Mouse (Mus musculus): ENCODE measurements around the gene Dnttip2. TPM values are rescaled to one million over a fixed set of nuclear protein-coding genes. Genes with fewer than 3 reads are reported as not detected.
"Not testable (repeated sequence)": the region's sequence is repeated elsewhere in the genome, so short reads cannot be mapped to it uniquely, and the experiment has no call there.

Gene Dnttip2
- total RNA-seq, 4 experiments from 2014 or later: 30.0 to 36.1 (median 30.8) TPM

DNA sequence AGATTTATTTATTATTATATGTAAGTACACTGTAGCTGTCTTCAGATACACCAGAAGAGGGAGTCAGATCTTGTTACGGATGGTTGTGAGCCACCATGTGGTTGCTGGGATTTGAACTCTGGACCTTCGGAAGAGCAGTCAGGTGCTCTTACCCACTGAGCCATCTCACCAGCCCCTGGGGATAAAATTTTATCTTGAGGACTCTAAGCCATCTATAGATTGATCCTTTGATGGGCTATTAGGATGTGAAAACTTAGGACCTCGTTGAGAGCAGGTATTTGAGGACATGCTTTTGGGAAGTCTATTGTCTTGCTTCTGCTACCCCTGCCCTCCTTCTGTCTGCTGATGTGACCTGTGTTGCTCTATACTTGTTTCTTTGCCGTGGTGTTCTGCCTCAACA, 15.2 kb downstream of the Dnttip2 start:
- DNase-seq (ENCODE audit: low spot score in 2 of 2): not testable (repeated sequence)

DNA sequence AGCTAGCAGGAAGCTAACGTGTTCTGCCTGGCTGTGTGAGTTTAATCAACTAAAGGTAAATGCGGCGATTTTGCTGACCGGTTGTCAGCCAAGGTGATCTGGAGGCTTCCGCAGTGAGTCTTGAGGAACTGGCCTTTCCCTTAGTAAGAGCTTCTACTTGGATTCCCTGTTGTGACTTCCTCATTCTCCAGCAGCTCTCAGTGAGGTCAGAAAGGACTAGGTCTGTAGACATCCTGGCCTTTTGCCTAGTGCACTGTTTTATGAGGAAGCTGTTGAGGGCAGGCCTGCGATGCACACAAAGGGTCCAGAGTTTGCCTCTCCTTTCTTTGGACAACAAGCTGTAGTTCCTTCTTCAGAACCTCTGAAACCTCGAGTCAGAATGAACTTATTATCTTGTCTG, 16.5 kb downstream of the Dnttip2 start:
- DNase-seq (ENCODE audit: low spot score in 2 of 2): no peak

DNA sequence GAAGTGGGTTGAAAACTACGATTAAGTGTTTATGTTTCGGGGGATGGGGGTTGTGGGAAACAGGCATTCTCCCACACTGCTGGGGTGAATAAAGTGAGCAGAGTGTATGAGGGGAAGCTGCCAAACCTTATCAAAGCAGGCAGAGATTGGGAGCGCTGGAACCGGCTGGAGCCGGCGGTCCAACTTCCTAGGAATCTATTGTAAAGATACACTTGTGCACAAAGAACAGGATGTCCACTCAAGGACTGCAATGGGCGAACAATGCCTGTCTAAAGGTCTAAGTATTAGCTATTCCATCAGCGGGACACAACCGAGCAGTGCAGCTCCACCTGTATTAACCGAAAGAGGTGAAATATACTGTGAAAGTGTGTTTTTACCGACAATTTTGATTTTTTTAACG, 17.6 kb downstream of the Dnttip2 start:
- no peak for DNase-seq (ENCODE audit: low spot score in 2 of 2)

DNA sequence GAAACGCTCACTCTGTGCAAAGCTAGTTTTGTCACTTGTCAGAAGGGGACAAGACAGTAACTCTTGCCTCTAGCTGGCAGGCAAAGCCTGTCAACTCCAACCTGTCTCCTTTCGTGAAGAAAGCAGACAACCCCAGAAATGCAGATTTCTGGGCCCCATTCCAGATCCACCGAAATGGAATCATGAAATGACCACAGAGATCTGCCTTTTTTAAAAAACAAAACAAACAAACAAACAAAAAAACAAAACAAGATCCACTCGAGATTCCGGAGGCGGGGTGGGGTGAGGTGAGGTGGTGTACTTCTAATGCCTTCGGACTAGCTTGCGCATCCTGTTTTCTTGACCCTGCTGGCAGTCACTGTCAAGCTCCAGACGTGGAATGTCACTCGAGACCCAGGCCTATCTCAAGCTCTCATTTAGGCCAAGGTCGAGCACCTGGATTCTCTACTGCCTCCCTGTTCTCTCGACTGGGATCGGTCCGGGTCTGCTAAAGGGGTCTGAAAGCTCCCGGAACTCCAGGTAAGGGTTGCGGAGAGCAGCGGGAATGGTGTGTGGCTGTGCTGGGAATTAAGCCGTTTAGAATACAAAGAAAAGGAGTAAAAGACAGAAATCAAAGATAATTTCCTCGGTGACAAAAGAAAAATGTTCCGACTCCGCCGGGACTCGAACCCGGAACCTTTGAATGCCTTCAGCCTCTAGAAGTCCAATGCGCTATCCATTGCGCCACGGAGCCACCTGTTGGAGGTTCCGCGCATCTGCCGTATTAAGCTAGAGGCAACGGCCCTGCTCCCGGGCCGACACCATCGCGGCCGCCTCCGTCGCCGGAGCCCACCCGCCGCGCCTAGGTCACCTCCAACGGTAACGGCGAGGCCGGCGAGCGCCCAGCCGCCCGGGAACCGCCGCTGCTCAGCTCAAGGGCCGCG, 18.4 kb downstream of the Dnttip2 start:
- DNase-seq (ENCODE audit: low spot score in 2 of 2): peak; percentile 81 to 95

DNA sequence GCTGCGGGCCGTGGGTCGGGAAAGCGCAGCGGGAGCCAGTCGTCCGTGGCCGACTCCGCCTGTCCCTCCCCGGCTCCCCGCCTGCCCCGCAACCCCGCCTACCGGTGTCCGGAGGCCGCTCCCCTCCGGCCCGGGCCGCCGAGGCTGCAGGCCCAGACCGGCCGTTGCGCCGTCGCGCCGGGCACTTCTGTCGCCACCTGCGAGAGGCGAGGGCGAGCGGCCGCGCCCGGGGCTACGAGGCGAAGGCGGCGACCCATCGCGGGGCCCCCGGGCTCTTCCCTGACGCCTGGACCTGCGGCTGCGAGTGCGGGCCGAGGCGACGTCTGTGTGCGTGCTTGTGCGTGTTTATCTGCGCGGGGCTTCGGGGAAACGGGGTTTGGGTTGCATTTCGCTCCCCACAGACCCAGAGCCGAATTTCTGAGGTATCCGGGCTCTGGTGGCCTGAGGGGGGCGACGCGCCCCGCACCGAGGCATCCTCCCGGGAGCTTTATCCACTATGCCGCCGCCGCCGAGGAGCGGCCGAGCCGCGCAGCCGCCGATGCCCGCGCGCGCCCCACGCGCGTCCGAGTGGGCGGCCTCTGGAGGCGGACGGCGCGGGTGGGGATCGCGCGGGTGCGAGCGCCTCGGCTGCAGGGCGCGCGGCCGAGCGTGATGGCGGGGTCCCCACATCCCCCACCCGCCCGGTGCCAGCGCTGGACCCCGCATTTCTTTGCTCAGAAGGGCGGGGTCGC, 19.2 kb downstream of the Dnttip2 start:
- peak; percentile 52 to 68 for DNase-seq (ENCODE audit: low spot score in 2 of 2)

DNA sequence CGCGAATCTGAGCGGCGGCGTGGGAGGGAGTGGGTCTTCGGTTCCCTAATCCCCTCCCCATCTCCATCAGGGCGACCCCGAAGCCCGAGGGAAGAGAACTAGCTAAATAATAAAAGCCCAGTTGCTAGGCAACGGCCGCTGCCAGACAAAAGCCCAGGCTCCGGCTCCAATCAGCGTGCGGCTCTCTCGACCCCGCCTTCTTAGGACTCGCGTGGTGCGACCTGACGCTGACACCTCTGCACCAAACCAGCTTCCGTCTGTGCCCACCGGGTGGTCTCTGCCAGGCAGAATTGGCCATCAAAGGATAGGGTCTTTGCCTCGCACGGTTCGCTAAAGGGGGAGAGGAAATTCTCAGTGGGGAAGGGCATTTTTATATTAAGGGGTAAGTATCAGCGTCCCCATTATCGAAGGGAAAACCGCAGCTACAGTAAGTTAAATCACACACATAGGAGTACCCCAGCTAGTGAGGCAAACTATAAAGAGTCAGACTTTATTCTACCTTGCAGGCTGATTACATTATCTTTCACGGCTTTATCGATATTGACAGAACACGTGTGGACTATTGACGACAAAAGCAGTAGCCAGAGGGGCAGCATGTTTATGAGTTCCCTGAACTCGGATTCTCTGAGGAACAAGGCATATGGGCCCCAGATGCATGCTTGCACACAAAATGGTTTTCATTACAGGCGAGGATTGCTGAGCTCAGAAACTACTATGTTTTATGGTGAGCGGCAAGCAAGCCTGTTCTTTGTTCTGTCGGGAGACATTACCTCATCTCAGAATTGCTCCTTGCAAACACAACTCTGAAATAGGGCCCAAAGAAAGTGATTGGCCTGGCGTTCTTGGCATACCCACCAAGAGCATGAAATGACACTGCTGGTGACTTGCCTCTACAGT, 20.0 kb downstream of the Dnttip2 start, which contains the start of gene Bcar3:
Gene Bcar3 (plus strand): TSS at position 183 of the 897 bp plus-strand sequence.
- DNase-seq (ENCODE audit: low spot score in 2 of 2): peak; percentile 81 to 95

DNA sequence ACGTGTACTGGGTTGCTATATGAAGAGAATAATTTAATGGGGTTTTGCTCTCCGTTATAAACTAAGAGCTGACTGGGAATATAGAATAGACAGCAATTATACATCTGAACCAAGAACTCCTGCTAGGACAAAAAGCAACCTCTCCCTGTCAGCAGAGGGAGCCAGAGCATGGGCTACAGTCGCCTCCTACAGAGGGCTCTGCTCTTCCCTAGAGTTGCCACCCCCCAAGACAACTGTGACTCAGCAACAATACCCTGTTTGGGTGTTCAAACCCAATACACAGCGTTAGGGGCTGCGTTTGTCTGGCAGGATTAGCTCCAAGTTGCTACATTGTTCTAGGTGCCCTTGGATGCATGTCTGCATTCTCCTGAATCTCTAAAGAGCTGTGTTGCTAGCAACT, 21.3 kb downstream of the Dnttip2 start:
- peak in 1 of 2 experiments; percentile 59 for DNase-seq (ENCODE audit: low spot score in 2 of 2)

DNA sequence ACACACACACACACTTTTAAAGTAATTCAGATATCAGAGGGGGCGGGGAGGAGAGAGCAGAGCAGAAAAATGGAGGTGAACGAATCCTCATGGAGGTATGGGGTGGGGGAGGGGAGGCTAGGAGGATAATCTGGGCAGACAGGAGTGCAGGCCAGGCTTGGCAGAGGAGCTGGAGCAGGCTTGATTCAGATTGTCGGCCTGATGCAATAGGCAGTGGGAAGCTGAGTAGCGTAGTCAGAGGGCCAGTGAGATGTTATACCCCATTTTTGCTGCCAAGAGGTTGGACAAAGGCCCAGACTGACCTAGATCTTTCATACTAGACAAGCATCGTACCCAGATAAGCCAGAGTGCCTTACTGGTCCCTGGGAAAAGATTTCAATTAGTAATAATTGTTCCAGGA, 22.8 kb downstream of the Dnttip2 start:
- no peak for DNase-seq (ENCODE audit: low spot score in 2 of 2)

DNA sequence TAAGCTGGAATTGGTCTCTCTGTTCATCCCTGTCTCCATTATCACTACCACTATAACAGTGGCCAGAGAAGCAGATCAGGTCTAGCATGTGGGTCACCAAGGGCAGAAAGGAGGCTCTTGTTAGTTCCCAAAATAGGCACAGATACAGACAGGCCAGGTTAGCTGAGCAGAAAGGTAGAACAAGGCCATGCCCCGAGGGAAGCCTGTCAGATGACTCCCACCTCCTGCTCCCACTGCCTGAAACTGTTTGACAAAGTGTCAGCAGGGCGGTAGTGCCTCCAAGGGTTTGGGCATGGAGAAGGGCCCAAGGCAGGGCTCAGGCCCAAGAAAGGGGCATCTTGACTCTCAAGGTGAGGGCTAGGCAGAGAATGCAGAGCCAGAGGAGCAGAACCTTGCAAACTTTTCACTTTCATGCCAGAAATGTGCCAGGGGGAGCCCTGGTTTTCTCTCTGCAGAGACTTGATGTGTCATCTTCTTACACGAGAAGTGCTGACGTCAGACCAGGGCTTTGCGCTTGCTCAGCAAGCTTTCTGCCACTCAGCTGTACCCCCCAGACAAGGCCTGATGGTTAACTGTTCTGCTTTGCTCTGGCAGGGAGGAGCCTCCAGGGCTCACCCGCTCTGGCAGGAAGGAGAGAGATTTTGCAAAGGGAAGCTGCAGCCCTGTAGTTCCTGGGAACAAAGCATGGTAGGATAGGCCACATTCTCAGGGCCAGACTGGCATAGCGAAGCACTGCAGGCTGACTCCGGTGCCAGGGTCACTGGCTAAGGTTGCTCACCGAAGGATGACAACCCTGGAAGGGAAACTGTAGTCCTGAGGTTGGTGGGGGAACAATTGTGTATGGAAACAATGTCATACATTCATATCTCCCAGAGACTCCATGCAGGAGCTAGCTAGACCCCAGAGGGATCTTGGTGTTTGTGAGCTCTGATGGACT, 27.1 kb downstream of the Dnttip2 start:
- peak; percentile 45 to 76 for DNase-seq (ENCODE audit: low spot score in 2 of 2)

DNA sequence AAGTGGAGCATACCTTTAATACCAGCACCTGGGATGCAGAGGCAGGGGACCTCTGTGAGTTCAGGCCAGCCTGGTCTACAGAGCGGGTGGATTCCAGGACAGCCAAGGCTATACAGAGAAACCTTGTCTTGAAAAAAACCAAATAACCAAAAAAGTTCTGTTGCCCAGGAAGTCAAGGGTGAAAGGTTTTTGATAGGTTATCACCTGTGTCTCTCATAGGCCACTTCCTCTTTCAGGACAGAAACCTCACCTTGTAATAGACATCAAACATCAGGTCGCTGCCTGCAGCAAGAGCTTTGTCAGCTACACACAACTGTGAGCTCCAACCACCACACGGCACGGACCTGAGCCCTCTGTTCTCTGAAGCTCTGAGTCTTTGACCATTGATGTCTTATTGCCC, 30.4 kb downstream of the Dnttip2 start:
- DNase-seq (ENCODE audit: low spot score in 2 of 2): no peak

DNA sequence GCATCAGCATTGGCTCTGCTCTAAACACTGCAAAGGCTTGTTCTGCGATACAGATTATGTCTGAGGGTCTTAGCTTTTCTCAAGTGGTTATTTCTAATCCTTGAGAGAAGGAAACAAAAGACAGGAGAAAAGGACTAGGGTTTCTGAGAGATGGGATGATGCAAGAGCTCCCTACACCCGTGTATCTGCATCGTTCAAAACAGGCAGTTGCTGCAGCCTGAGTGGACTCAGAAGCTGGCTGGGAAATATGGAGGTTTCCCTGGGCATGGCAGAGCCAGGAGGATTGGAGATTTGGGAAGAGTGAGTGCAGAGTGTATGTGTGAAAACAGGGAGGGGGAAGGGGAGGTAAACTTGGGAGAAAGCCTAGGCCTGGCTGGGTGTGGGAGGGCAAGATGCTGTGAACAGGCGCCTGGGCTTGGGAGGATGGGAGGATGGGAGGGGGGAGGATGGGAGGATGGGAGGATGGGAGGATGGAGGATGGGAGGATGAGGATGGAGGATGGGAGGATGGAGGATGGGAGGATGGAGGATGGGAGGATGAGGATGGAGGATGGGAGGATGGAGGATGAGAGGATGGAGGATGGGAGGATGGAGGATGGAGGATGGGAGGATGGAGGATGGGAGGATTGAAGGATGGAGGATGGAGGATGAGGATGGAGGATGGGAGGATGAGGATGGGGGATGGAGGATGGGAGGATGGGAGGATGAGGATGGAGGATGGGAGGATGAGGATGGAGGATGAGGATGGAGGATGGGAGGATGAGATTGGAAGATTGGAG, 33.9 kb downstream of the Dnttip2 start:
- no peak for DNase-seq (ENCODE audit: low spot score in 2 of 2)

DNA sequence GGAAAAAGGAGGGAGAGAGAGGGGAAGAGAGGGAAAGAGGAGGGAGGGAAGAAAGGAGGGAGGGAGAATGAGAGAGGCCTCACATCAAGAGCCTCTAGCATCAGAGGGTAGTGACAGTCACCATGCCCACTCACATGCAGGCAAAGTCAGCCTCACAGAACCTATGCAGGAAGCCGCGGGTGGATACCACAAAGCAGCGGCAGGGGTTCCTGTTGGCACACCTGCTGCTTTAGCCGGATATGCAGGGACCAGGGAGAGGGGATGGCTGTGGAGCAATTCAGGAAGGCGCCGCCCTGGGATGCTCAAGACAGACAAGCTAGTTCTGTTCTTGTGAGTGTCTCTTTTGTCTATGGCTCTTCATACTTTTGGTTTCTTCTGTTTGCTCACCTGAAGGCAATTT, 34.8 kb downstream of the Dnttip2 start:
- DNase-seq (ENCODE audit: low spot score in 2 of 2): no peak

DNA sequence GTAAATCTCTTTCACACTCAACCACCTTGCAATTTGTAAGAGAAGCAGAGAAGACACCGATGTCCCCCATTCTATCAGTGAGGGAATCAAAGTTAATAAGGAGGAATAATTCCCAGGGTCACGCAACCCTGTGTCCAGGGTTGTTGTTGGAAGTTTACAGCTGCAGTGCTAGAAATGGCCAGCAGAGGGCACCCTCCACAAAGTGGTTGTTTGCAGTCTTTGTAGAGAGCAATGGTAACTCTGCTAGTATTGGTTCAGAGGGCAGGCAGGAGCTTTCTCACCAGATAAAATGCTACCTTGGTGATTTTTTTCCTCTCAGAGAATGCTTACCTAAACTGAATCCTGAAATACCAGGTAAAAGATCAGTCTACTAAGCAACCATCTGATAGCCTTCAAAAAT, 37.9 kb downstream of the Dnttip2 start:
- peak in 1 of 2 experiments; percentile 91 for DNase-seq (ENCODE audit: low spot score in 2 of 2)

DNA sequence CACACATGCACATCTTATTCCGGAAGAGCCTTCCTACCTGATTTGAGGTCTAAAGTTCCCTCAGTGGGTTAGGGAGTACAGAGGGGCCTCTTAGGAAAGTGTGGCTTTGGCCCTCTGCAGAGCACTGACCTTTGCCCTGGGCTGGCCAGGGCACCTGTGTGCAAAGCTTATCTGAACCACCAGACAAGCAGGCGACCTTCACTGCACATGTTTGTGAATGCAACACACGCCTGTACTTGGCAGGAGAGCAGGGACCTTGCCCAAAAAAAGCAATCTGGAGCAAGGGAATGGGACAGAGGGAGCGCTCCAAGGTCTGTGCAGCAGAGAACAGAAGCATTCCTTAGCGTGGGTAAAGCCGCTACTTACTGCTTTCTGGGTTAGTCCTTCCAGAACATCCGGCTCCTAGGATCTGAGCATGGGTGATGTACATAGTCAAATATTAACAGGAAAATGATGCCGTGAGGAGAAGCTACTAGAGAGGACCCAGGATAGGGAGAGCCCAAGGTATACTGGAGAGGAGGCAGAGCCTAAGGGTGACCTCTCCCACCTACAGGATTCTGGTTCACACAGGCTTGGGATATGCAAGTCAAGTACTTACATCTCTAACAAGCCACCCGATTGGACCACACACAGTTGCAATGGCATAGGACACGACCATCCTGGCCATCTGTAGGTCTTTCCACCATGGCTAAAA, 38.9 kb downstream of the Dnttip2 start:
- DNase-seq (ENCODE audit: low spot score in 2 of 2): no peak

DNA sequence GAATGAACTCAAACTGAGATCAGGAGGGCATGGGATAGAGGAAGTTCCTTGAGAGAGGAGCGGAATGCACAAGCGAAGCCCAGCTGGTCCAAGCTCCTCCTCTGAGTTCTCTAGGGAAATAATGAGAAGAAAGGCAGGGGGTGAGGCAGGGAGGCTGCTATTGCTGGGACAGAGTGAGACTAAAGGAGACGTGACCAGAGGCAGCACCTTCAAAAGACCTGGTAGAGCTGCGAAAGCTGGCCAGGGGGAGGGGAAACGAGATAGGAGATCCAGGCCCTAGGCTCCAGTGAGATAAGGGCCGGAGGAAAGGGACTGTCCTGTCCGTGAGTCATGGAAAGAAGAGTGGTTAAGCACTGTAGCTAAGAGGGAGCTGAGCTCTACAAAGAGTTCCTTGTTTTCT, 39.7 kb downstream of the Dnttip2 start:
- no peak for DNase-seq (ENCODE audit: low spot score in 2 of 2)

DNA sequence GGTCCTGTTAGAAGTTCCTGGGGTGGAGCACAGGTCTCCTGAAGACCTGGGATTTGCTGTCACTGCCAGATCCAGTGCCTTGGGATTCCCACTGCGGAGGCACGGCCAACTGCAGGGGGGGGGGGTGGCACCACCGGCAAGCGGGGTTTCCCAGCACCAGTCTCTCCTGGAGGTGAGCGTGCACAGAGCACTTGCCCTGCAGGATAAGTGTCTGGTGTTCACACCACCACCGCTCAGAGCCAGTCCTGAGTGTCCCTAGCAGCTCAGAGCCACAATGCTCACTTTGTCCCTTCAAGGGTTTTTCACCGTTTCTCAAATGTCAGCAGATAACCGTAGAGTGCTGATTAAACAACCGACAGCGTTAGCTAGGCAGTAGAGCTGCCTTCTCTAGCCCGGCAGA, 42.4 kb downstream of the Dnttip2 start:
- no peak for DNase-seq (ENCODE audit: low spot score in 2 of 2)

DNA sequence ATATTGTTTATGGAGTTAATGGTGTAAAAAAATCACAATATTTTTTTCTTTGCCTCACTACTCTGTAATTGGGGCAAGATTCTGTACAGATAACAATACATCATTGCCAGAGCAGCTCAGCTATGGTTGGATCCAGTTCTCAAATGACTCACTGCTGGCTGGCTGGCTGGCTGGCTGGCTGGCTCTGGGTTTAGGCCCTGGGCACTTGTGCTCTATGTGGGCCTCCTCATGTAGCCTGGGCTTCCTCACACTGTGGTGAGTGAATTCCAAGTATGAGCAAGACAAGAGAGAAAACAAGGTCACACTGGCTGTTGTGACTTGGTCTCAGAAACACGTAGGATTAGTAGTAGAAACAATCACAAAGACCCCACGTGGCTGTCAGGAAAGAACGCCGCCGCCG, 43.2 kb downstream of the Dnttip2 start:
- no peak for DNase-seq (ENCODE audit: low spot score in 2 of 2)

DNA sequence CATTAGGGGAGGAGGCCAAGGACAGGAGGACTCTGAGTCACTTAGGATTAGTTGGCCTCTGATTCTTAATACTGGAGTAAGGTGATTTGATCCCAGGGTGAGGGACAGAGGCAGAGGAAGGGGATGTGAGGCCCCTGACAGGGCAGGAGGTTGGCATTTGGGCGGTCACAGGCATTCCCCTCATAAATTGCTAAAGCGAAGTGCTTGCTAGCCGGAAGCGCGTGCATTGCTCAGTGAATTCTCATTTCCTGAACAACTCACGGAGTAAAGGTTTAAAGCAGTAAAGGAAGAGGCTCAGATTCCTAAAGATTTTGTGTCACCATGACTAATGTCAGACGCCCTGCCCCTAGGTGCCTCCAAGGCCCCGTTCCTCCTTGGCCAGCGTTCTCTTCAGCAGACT, 48.0 kb downstream of the Dnttip2 start:
- no peak for DNase-seq (ENCODE audit: low spot score in 2 of 2)

DNA sequence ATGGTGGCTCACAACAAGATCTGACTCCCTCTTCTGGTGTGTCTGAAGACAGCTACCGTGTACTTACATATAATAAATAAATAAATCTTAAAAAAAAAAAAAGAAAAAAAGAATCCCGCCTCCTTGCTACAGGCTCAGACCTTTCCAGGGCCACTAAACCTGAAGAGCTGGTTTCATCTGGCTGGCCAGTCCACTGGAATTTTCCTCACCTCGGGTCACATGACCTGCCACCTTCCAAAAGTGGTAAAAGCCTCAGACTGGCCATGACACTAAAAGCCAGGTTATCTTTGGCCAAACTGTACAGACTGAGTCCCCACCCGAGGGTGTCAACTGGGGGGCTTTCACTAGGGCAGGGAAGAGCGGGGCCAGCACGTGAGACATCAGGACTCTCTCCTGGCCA, 49.7 kb downstream of the Dnttip2 start:
- no peak for DNase-seq (ENCODE audit: low spot score in 2 of 2)
